Mouse (Mus musculus) kidney, embryonic 14.5 days (tissue): ENCODE measurements at regions not wholly inside any gene's neighbourhood (a gene's known extent, or its start where the extent isn't known, plus 50 kb on each side); places are given as distances from the start of the nearest gene placed in this dataset.

Source experiments
- ATAC-seq: fragments of 200-750 bp; cut with Nextera tagmentation; 2 replicates; pipeline ENCODE4 v1.8.0; 2017; ENCODE audit warnings: moderate number of reproducible peaks, mild to moderate bottlenecking, moderate TSS enrichment, moderate library complexity; ENCODE audit not compliant: low FRiP score, low TSS enrichment
- H3K27ac ChIP-seq: fragments of 300-500 bp; sonication (generic); 2 replicates; pipeline ENCODE4 v1.5.1; 2014; ENCODE audit warnings: low read depth, mild to moderate bottlenecking, low read length, moderate library complexity, mixed read lengths
- H3K27me3 ChIP-seq: fragments of 300-500 bp; sonication (generic); 2 replicates; pipeline ENCODE4 v1.6.1; 2014; ENCODE audit warnings: mild to moderate bottlenecking, low read length; ENCODE audit not compliant: control insufficient read depth, insufficient read depth
- H3K36me3 ChIP-seq: fragments of 300-500 bp; sonication (generic); 2 replicates; pipeline ENCODE4 v1.6.1; 2014; ENCODE audit warnings: low read length, mixed read lengths; ENCODE audit not compliant: control insufficient read depth, insufficient read depth
- H3K4me1 ChIP-seq: fragments of 300-500 bp; sonication (generic); 2 replicates; pipeline ENCODE4 v1.6.1; 2014; ENCODE audit warnings: low read length, mixed read lengths; ENCODE audit not compliant: control insufficient read depth, insufficient read depth
- H3K4me2 ChIP-seq: fragments of 300-500 bp; sonication (generic); replicated peaks from 2 replicates; pipeline ENCODE4 v1.6.1; 2014; ENCODE audit warnings: low read depth, mild to moderate bottlenecking, low read length
- H3K4me3 ChIP-seq: fragments of 300-500 bp; sonication (generic); 2 replicates; pipeline ENCODE4 v1.5.1; 2014; ENCODE audit warnings: mild to moderate bottlenecking, low read length
- H3K9ac ChIP-seq: fragments of 300-500 bp; sonication (generic); 2 replicates; pipeline ENCODE4 v1.6.1; 2014; ENCODE audit warnings: low read depth, mild to moderate bottlenecking, low read length, moderate library complexity
- H3K9me3 ChIP-seq: fragments of 300-500 bp; sonication (generic); 2 replicates; pipeline ENCODE4 v1.6.1; 2016; ENCODE audit warnings: low read length; ENCODE audit not compliant: control insufficient read depth
- WGBS: fragments of 180-500 bp; shearing (Covaris S2); extraction: QIAGEN DNeasy Blood & Tissue Kit; methylation state at CpG from one replicate; pipeline ENCODE4 v1.1.7; 2014; 5-methylcytosine and 5-hydroxymethylcytosine counted together

DNA sequence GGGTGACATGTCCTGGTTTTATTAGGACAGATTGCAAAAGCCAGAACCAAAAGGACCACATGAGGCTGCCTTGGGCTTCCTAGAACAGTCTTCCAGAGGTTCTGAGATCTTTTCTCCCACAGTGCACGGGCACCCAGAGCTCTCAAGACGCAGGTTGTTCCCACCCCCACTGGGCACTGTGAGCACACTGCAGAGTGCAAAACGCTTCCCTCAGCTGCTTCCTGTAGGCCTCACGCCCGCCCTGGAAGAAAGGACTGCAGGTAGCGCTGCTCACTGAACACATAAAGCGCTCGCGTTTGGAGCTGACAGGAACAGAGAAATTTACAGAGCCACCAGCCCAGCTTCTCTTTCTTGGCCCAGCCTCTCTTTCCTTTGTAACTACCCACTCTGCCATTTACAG, 262.5 kb upstream of the Usp24 start:
- no peaks in the 10 kb centered on the region for H3K9me3 ChIP-seq
- no peak overlapping the region for H3K4me3 ChIP-seq
- ATAC-seq, result no peak
- H3K27me3 ChIP-seq, result no peaks in the 10 kb centered on the region
- no peak overlapping the region for H3K27ac ChIP-seq
- H3K9ac ChIP-seq, result no peak overlapping the region
- H3K36me3 ChIP-seq, result no peaks in the 10 kb centered on the region
- 51% methylated on average over 9 of the region's 9 CpGs for WGBS
- no peaks in the 10 kb centered on the region for H3K4me1 ChIP-seq
- H3K4me2 ChIP-seq, result no peak overlapping the region

DNA sequence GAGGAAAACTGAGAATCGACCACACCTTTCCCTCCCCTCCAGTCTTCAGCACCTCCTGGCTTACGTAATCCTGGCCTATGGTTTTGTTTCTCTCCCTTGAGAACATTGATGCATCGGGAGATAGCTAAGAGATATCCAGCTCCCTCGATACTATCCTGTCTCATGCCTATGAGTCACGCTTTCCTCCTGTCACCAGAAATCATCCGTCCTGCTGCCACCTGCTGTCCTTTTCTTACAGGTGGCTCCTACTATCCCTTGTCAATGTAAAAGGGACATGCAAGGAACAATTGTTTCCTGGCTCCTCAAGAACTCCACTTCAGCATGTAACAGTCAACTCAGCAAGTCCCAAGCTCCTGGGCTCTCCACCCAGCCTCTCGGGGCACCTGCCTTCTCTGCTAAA, 261.7 kb upstream of the Usp24 start:
- no peak overlapping the region for H3K4me3 ChIP-seq
- no peaks in the 10 kb centered on the region for H3K27me3 ChIP-seq
- H3K27ac ChIP-seq, result no peak overlapping the region
- H3K4me1 ChIP-seq, result no peaks in the 10 kb centered on the region
- H3K4me2 ChIP-seq, result no peak overlapping the region
- 80% methylated on average over 7 of the region's 7 CpGs for whole genome bisulfite sequencing
- no peak overlapping the region for H3K9ac ChIP-seq
- H3K36me3 ChIP-seq, result no peaks in the 10 kb centered on the region
- no peaks in the 10 kb centered on the region for H3K9me3 ChIP-seq
- ATAC-seq, result no peak

DNA sequence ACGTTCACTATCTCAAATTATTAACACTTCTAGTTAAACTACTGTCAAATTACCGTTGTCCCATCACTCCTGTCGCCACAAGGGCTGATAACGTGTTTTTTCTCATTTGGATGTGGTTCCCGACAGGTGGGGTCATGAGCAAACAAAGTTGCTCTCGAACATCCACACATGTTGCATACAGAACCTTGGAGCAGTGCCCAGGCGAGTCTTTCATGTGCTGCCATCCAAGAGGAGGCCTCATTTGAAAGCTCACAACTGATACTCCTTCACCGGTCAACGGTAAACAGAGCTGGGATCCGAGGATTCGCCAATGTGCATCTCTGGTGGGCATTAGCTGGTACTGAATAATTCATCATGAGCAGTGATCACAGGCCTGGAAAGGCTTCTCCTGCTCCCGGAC, 253.4 kb upstream of the Usp24 start:
- no peak for ATAC-seq
- H3K9me3 ChIP-seq, result no peaks in the 10 kb centered on the region
- no peaks in the 10 kb centered on the region for H3K27me3 ChIP-seq
- H3K4me2 ChIP-seq, result no peak overlapping the region
- no peaks in the 10 kb centered on the region for H3K36me3 ChIP-seq
- 84% methylated on average over 12 of the region's 12 CpGs for WGBS
- H3K4me3 ChIP-seq, result no peak overlapping the region
- H3K27ac ChIP-seq, result no peak overlapping the region
- no peaks in the 10 kb centered on the region for H3K4me1 ChIP-seq
- no peak overlapping the region for H3K9ac ChIP-seq

DNA sequence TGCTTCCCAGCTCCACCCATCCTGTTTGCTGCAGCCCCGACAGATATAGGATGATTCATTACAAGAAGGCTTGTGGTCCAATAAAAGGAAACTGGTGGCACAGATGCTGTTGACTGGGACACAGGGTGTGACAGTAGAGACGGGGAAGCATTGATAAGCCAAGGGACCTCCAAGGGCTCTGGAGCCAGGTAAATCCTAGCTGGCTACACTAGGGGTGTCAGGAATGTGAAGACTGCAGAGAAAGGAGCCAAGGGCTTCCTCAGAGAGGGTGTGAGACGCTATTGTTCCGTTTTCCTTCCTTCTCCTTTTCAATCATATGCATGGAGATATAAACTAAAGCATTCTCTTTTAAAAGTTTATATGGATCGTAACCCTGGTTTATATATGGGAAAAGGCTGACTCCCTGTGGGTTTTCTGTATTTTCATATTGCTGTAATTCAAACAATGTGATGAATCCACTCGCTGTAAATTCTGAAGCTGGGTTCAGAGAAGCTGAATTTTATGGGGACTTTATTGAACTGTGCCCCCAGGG, 252.1 kb upstream of the Usp24 start:
- Histone ChIP-seq H3K36me3 (no peaks in the 10 kb centered on the region), H3K4me3 (no peak overlapping the region), H3K9me3 (no peaks in the 10 kb centered on the region), H3K4me1 (no peaks in the 10 kb centered on the region), H3K4me2 (no peak overlapping the region), H3K27me3 (no peaks in the 10 kb centered on the region), H3K27ac (no peak overlapping the region), H3K9ac (no peak overlapping the region)
- WGBS, result 36% methylated on average over 6 of the region's 6 CpGs
- no peak for ATAC-seq

DNA sequence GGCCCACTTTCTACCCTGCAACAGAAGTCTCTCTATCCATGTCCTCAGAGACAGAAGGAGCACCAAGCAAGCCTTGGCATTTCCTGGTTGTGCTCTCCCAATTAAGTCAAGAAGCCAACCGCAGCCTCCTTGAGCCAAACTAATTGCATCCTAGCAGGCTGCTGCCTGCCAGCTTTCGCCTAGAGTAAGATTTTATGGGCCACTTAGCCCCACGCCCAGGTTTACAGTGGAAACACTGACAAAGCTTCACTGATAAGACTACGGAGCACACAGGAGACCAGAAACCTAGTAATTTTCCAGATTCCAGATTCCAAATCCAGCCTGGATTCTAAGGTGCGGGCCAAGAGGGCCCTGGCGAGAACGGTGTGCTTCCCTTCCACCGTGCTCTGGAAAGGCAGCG, 249.0 kb upstream of the Usp24 start:
- Histone ChIP-seq H3K36me3 (no peaks in the 10 kb centered on the region), H3K4me2 (no peak overlapping the region), H3K9ac (no peak overlapping the region), H3K9me3 (no peaks in the 10 kb centered on the region), H3K27me3 (no peaks in the 10 kb centered on the region), H3K4me1 (no peaks in the 10 kb centered on the region), H3K27ac (no peak overlapping the region), H3K4me3 (no peak overlapping the region)
- no peak for ATAC-seq
- 62% methylated on average over 9 of the region's 9 CpGs for WGBS

DNA sequence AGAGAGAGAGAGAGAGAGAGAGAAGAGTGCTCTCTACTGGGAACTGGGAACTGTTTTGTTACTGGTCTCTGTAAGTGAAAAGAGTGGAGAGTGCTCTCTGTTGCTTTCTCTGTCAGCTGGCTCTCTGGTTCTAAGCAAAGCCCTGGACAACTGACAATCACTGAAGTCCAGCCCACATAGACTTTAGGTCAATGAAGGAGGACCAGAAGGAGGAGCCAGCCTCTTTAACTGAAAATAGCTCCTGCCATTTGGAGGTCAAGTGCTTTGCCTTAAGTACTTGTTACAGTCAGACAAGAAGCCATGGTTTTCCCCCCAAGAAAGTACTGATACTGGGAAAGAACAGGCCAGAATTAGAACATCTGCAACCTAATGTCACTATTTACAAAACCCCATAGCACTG, 232.5 kb upstream of the Usp24 start:
- Histone ChIP-seq H3K9ac (no peak overlapping the region), H3K36me3 (no peaks in the 10 kb centered on the region), H3K9me3 (no peaks in the 10 kb centered on the region), H3K27me3 (no peaks in the 10 kb centered on the region), H3K4me3 (no peak overlapping the region), H3K4me2 (no peak overlapping the region), H3K27ac (no peak overlapping the region), H3K4me1 (no peaks in the 10 kb centered on the region)
- ATAC-seq, result no peak

DNA sequence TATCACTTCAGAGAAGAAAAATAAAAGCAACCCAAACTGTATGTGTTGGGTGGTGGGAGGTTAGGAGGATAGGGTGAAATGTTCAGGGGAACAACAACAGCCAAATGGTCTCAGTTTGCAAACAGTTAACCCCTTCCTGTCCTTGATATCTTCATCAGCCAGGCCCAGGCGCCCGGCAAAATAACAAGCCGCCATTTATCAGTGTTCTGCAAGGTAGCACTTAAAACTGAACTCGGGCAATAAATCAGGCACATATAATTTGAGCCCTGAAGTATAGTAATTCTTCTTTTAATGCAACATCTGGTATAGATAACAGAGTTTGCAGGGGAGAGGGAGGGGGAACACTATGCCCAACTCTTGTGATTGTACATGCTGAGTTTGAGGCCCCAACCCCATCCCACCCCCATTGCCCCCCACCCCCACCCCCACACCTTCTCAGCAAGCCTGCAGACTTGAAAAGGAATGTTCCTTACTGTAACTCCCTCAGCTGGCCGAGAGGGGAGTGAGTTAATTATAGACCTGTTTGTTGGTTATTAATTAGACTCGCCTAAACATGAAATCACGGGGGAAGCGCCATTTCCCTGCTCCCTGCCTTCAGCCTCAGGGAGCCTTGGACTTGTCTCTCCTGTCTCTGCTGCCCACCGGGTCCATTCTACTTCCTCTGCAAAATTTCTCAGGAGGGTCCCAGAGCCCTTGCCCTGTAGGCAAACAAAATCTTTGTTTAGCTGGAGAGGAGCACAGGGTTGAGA, 223.9 kb upstream of the Usp24 start:
- Histone ChIP-seq H3K4me1 (peaks cover 6% of the 10 kb centered on the region), H3K4me2 (no peak overlapping the region), H3K27ac (peak overlapping the region; percentile 80), H3K4me3 (no peak overlapping the region), H3K36me3 (no peaks in the 10 kb centered on the region), H3K27me3 (no peaks in the 10 kb centered on the region), H3K9ac (no peak overlapping the region), H3K9me3 (no peaks in the 10 kb centered on the region; the same call in 1 of the 2 replicates)
- WGBS, result 13% methylated on average over 9 of the region's 9 CpGs
- peak; percentile 89 for ATAC-seq

DNA sequence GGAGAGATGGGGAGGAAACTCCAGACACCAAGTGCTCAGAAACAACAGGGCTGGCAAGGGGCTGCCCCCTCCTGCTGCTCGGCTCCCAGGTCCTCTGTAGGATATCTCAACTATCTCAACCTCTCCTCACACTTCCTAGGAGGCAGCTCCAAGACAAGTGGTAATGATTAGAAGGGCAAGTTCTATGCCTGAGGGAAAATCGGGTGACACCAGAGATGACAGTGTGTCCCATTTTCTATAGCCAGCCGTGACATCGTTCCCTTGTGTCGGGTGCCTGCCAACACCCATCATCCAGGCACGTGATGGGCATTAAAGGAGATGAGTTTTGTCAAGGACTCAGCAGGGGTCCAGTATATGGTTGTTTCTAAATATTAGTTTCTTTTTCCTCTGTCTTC, 223.3 kb upstream of the Usp24 start:
- Histone ChIP-seq H3K4me2 (no peak overlapping the region), H3K9me3 (peaks cover 2% of the 10 kb centered on the region; the same call in 1 of the 2 replicates), H3K27me3 (no peaks in the 10 kb centered on the region), H3K9ac (no peak overlapping the region), H3K4me1 (peaks cover 6% of the 10 kb centered on the region), H3K4me3 (no peak overlapping the region), H3K27ac (peak overlapping the region; percentile 80), H3K36me3 (no peaks in the 10 kb centered on the region)
- WGBS, result 64% methylated on average over 6 of the region's 6 CpGs
- peak; percentile 37; the same call in 1 of the 2 replicates for ATAC-seq

DNA sequence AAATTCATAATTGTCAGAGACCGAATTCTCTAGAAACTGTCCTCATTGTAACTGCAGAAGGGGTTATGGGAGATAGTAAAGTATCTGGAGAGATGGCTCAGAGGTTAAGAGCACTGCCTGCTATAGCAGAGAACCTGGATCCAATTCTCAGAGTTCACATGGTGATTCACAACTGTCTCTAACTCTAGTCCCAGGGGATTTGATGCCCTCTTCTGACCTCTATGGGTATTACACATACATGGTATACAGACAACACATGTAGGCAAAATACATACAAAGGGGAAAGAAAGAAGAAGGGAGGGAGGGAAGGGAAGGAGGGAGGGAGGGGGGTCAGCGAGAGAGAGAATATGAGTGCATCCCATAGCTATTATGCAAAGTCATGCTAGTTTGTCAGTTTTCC, 222.8 kb upstream of the Usp24 start:
- peaks cover 6% of the 10 kb centered on the region for H3K4me1 ChIP-seq
- no peaks in the 10 kb centered on the region for H3K27me3 ChIP-seq
- WGBS, result 90% methylated on average over 2 of the region's 2 CpGs
- H3K4me3 ChIP-seq, result no peak overlapping the region
- no peaks in the 10 kb centered on the region for H3K36me3 ChIP-seq
- no peak overlapping the region for H3K9ac ChIP-seq
- ATAC-seq, result no peak
- H3K9me3 ChIP-seq, result peaks cover 3% of the 10 kb centered on the region; the same call in 1 of the 2 replicates
- H3K4me2 ChIP-seq, result no peak overlapping the region
- no peak overlapping the region for H3K27ac ChIP-seq
